Mouse (Mus musculus): ENCODE measurements around the gene Pate1.

Pate1 gene

DNA sequence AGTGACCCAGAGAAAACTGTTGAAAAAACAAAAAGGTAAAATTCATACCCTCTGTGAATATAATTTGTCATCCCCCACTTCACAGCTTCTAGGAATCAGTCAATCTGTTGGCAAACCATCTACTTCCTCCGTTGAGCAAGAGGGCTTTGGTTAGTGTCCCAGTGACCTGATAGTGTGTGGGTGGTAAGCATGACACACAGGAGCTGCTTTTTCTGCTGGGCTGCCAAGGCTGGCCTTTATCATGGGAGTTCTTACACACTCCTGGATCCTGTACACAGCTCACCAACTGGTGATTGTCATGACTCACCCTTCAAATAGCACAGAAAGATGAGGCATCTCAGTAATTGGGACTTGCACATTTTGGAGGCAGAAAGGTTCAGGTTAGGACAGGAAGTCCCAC lies at the start of gene Pate1:
TSS of gene Pate1 (minus strand) at position 378 of the 400 bp plus-strand sequence.
- DNase-seq, result no peak

DNA sequence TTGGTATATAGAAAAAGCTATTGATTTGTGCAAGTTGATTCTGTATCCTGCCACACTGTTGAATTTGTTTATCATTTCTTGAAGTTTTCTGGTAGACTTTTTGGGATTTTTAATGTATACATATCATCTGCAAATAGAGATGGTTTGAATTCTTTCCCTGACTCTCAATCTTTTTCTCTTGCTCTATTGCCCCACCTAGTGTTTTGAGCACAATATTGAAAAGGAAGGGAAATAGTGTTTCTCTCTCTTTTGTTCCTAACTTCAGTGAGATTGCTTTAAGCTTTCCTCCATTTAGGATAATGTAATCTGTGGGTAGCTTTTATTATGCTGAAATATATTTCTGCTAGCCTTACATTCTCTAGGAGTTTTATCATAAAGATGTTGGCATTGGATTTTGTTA lies 20.1 kb upstream of the Pate1 start:
- DNase-seq, result no peak

DNA sequence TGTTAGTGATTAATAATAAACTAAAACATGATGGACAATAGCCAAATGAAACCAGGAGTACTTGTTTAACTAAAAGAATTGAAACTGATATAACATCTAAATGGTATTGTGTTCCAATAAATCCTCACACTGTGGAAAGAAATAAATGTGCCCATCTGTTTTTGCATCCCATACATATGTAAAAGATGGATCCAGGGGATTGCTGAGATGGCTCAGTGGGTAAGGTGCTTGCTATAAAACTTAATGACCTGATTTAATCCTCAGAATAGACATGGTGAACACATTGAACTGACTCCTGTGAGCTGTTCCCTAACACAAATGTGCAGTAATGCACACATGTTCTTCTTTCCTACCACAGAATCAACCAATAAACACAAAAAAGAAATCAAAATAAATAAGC lies 4.7 kb upstream of the Pate1 start:
- DNase-seq, result no peak

DNA sequence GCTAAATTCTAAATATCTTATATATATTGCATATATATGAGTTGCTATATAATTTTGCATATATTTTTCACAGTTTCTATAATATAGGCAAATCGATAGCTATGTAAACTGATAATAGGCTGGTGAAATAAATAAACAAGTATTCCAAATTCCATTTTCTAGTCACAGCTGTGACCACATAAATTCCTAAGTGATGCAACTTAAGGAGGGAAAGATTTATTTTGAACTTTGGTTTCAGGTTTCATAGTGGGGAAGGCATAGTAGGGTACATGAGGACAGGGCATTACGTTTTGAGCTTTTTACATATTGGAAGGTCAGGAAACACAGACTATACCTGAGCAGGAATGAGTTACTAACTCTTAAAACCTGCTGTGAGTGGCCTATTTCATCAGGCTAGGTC lies 13.6 kb downstream of the Pate1 start:
- no peak for DNase-seq

DNA sequence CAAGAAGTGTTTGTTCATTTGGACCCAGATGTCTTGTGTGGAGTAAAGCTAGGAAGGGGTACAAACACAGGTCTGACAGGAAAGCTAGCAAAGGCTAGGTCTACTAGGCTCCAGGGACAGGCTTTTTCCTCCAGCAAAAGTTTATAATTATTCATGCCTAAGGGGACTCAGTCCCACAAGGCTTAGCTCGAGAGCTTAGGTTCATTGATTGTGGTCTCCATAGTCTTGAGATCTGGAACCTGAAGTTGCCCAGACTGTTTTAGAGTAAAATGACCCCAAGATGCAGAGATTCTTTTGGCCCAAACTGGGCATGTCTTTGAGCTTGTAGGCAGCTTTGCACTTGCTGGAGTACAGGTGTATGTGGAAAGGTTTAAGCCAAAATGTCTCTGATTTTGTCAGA lies 39.1 kb downstream of the Pate1 start, which contains the start of gene Pate3:
TSS of gene Pate3 (minus strand) at position 101 of the 400 bp plus-strand sequence.
- DNase-seq, result no peak

All from cerebellum, adult 18-20 months (tissue).